Mouse (Mus musculus): ENCODE data around the gene Tns3. TPM values are rescaled to one million over a fixed set of nuclear protein-coding genes. Genes with fewer than 3 reads are reported as not detected.

Gene Tns3
- polyA plus RNA-seq, 1 experiment from 2014 or later = 58.1 TPM

GRCm38 (mm10) chr11:8432941-8433340, 231.4 kb downstream of the Tns3 start:
- Histone ChIP-seq H3K27ac (ENCODE audit: low read length) (no peak overlapping the region), H3K9ac (ENCODE audit: low read length) (no peak overlapping the region), H3K36me3 (ENCODE audit: control insufficient read depth, insufficient read depth, low read length) (peaks cover 75% of the 10 kb centered on the region), H3K9me3 (ENCODE audit: control insufficient read depth, low read length) (no peaks in the 10 kb centered on the region), H3K4me3 (ENCODE audit: low read length) (no peak overlapping the region), H3K4me2 (ENCODE audit: low read depth, low read length) (no peak overlapping the region), H3K4me1 (replicated peaks; ENCODE audit: control insufficient read depth, insufficient read depth, low read length) (no peaks in the 10 kb centered on the region), H3K27me3 (ENCODE audit: control insufficient read depth, insufficient read depth, low read depth, low read length) (no peaks in the 10 kb centered on the region)
- no peak for ATAC-seq (ENCODE audit: low read depth)
- WGBS = 80% methylated on average over 8 of the region's 8 CpGs

- Histone ChIP-seq H3K9ac (ENCODE audit: low read length) (no peak overlapping the region), H3K27ac (ENCODE audit: low read length) (no peak overlapping the region), H3K36me3 (ENCODE audit: control insufficient read depth, insufficient read depth, low read length) (peaks cover 27% of the 10 kb centered on the region), H3K4me3 (ENCODE audit: low read length) (no peak overlapping the region), H3K9me3 (ENCODE audit: control insufficient read depth, low read length) (no peaks in the 10 kb centered on the region), H3K27me3 (ENCODE audit: control insufficient read depth, insufficient read depth, low read depth, low read length) (no peaks in the 10 kb centered on the region), H3K4me1 (replicated peaks; ENCODE audit: control insufficient read depth, insufficient read depth, low read length) (peaks cover 10% of the 10 kb centered on the region), H3K4me2 (ENCODE audit: low read depth, low read length) (no peak overlapping the region)
- WGBS = 84% methylated on average over 11 of the region's 11 CpGs
- no peak for ATAC-seq (ENCODE audit: low read depth)
Observed at GRCm38 (mm10) chr11:8427660-8428059, 236.7 kb downstream of the Tns3 start.

- H3K4me2 ChIP-seq (ENCODE audit: low read depth, low read length) = no peak overlapping the region
- peaks cover 6% of the 10 kb centered on the region for H3K36me3 ChIP-seq (ENCODE audit: control insufficient read depth, insufficient read depth, low read length)
- 82% methylated on average over 5 of the region's 5 CpGs for WGBS
- H3K4me3 ChIP-seq (ENCODE audit: low read length) = no peak overlapping the region
- H3K27me3 ChIP-seq (ENCODE audit: control insufficient read depth, insufficient read depth, low read depth, low read length) = no peaks in the 10 kb centered on the region
- H3K9ac ChIP-seq (ENCODE audit: low read length) = no peak overlapping the region
- H3K27ac ChIP-seq (ENCODE audit: low read length) = no peak overlapping the region; the same call in 1 of the 2 replicates
- H3K9me3 ChIP-seq (ENCODE audit: control insufficient read depth, low read length) = no peaks in the 10 kb centered on the region
- ATAC-seq (ENCODE audit: low read depth) = no peak
- H3K4me1 ChIP-seq (replicated peaks; ENCODE audit: control insufficient read depth, insufficient read depth, low read length) = peaks cover 10% of the 10 kb centered on the region
Observed at GRCm38 (mm10) chr11:8425226-8425570, 239.1 kb downstream of the Tns3 start.

- ATAC-seq (ENCODE audit: low read depth) = peak; percentile 91
- Histone ChIP-seq H3K4me3 (ENCODE audit: low read length) (no peak overlapping the region), H3K4me1 (replicated peaks; ENCODE audit: control insufficient read depth, insufficient read depth, low read length) (peaks cover 10% of the 10 kb centered on the region), H3K9me3 (ENCODE audit: control insufficient read depth, low read length) (no peaks in the 10 kb centered on the region), H3K27ac (ENCODE audit: low read length) (peak overlapping the region; percentile 60), H3K4me2 (ENCODE audit: low read depth, low read length) (peak overlapping the region; percentile 36; the same call in 1 of the 2 replicates), H3K36me3 (ENCODE audit: control insufficient read depth, insufficient read depth, low read length) (peaks cover under 1% of the 10 kb centered on the region; the same call in 1 of the 2 replicates), H3K9ac (ENCODE audit: low read length) (no peak overlapping the region), H3K27me3 (ENCODE audit: control insufficient read depth, insufficient read depth, low read depth, low read length) (no peaks in the 10 kb centered on the region)
- WGBS = 24% methylated on average over 13 of the region's 13 CpGs
Observed at GRCm38 (mm10) chr11:8424342-8425225, 239.8 kb downstream of the Tns3 start.

- Histone ChIP-seq H3K36me3 (ENCODE audit: control insufficient read depth, insufficient read depth, low read length) (no peaks in the 10 kb centered on the region), H3K27ac (ENCODE audit: low read length) (no peak overlapping the region), H3K27me3 (ENCODE audit: control insufficient read depth, insufficient read depth, low read depth, low read length) (no peaks in the 10 kb centered on the region), H3K4me2 (ENCODE audit: low read depth, low read length) (no peak overlapping the region), H3K9me3 (ENCODE audit: control insufficient read depth, low read length) (no peaks in the 10 kb centered on the region), H3K4me1 (replicated peaks; ENCODE audit: control insufficient read depth, insufficient read depth, low read length) (no peaks in the 10 kb centered on the region), H3K9ac (ENCODE audit: low read length) (no peak overlapping the region), H3K4me3 (ENCODE audit: low read length) (no peak overlapping the region)
- 26% methylated on average over 18 of the region's 18 CpGs for WGBS
- ATAC-seq (ENCODE audit: low read depth) = peak; percentile 69
Observed at GRCm38 (mm10) chr11:8405225-8405899, 259.0 kb downstream of the Tns3 start.

GRCm38 (mm10) chr11:8401328-8401727, 263.0 kb downstream of the Tns3 start:
- no peak overlapping the region for H3K9ac ChIP-seq (ENCODE audit: low read length)
- no peak overlapping the region for H3K4me2 ChIP-seq (ENCODE audit: low read depth, low read length)
- no peak for ATAC-seq (ENCODE audit: low read depth)
- no peak overlapping the region for H3K4me3 ChIP-seq (ENCODE audit: low read length)
- H3K4me1 ChIP-seq (replicated peaks; ENCODE audit: control insufficient read depth, insufficient read depth, low read length) = no peaks in the 10 kb centered on the region
- no peaks in the 10 kb centered on the region for H3K36me3 ChIP-seq (ENCODE audit: control insufficient read depth, insufficient read depth, low read length)
- no peaks in the 10 kb centered on the region for H3K27me3 ChIP-seq (ENCODE audit: control insufficient read depth, insufficient read depth, low read depth, low read length)
- H3K9me3 ChIP-seq (ENCODE audit: control insufficient read depth, low read length) = peaks cover 4% of the 10 kb centered on the region; the same call in 1 of the 2 replicates
- WGBS = 87% methylated on average over 7 of the region's 7 CpGs
- no peak overlapping the region for H3K27ac ChIP-seq (ENCODE audit: low read length)

GRCm38 (mm10) chr11:8396329-8396728, 268.0 kb downstream of the Tns3 start:
- no peak for ATAC-seq (ENCODE audit: low read depth)
- H3K9ac ChIP-seq (ENCODE audit: low read length) = no peak overlapping the region
- H3K9me3 ChIP-seq (ENCODE audit: control insufficient read depth, low read length) = peaks cover 4% of the 10 kb centered on the region; the same call in 1 of the 2 replicates
- H3K4me1 ChIP-seq (replicated peaks; ENCODE audit: control insufficient read depth, insufficient read depth, low read length) = no peaks in the 10 kb centered on the region
- H3K4me2 ChIP-seq (ENCODE audit: low read depth, low read length) = no peak overlapping the region
- no peaks in the 10 kb centered on the region for H3K36me3 ChIP-seq (ENCODE audit: control insufficient read depth, insufficient read depth, low read length)
- H3K27me3 ChIP-seq (ENCODE audit: control insufficient read depth, insufficient read depth, low read depth, low read length) = no peaks in the 10 kb centered on the region
- 73% methylated on average over 7 of the region's 7 CpGs for WGBS
- H3K4me3 ChIP-seq (ENCODE audit: low read length) = no peak overlapping the region
- no peak overlapping the region for H3K27ac ChIP-seq (ENCODE audit: low read length)

- no peak overlapping the region for H3K9ac ChIP-seq (ENCODE audit: low read length)
- H3K36me3 ChIP-seq (ENCODE audit: control insufficient read depth, insufficient read depth, low read length) = no peaks in the 10 kb centered on the region
- H3K9me3 ChIP-seq (ENCODE audit: control insufficient read depth, low read length) = no peaks in the 10 kb centered on the region
- H3K4me2 ChIP-seq (ENCODE audit: low read depth, low read length) = no peak overlapping the region
- H3K4me1 ChIP-seq (replicated peaks; ENCODE audit: control insufficient read depth, insufficient read depth, low read length) = no peaks in the 10 kb centered on the region
- 46% methylated on average over 5 of the region's 5 CpGs for WGBS
- no peaks in the 10 kb centered on the region for H3K27me3 ChIP-seq (ENCODE audit: control insufficient read depth, insufficient read depth, low read depth, low read length)
- no peak overlapping the region for H3K27ac ChIP-seq (ENCODE audit: low read length)
- no peak overlapping the region for H3K4me3 ChIP-seq (ENCODE audit: low read length)
- no peak for ATAC-seq (ENCODE audit: low read depth)
Observed at GRCm38 (mm10) chr11:8391564-8391963, 272.8 kb downstream of the Tns3 start.

- Histone ChIP-seq H3K4me1 (replicated peaks; ENCODE audit: control insufficient read depth, insufficient read depth, low read length) (no peaks in the 10 kb centered on the region), H3K9me3 (ENCODE audit: control insufficient read depth, low read length) (no peaks in the 10 kb centered on the region), H3K27me3 (ENCODE audit: control insufficient read depth, insufficient read depth, low read depth, low read length) (no peaks in the 10 kb centered on the region), H3K36me3 (ENCODE audit: control insufficient read depth, insufficient read depth, low read length) (no peaks in the 10 kb centered on the region), H3K4me2 (ENCODE audit: low read depth, low read length) (no peak overlapping the region), H3K27ac (ENCODE audit: low read length) (no peak overlapping the region), H3K4me3 (ENCODE audit: low read length) (no peak overlapping the region), H3K9ac (ENCODE audit: low read length) (no peak overlapping the region)
- 86% methylated on average over 7 of the region's 7 CpGs for WGBS
- no peak for ATAC-seq (ENCODE audit: low read depth)
Observed at GRCm38 (mm10) chr11:8385891-8386405, 278.4 kb downstream of the Tns3 start.
